Mouse (Mus musculus) G1E (cell line): Measurements from ENCODE around the gene Shroom2. TPM values are rescaled to one million over a fixed set of nuclear protein-coding genes. Genes with fewer than 3 reads are reported as not detected.

Source experiments
- ATAC-seq: 2 replicates; pipeline ENCODE4 v1.8.0; 2016; ENCODE audit warnings: mild to moderate bottlenecking; ENCODE audit not compliant: insufficient number of reproducible peaks, poor library complexity, low FRiP score, severe bottlenecking; ENCODE audit errors: extremely low read depth
- DNase-seq: peaks from one replicate; pipeline ENCODE4 v3.0.0; 2012; ENCODE audit warnings: low spot score
- H3K27me3 ChIP-seq: 2 replicates; pipeline ENCODE4 v1.6.1; 2012; ENCODE audit warnings: mild to moderate bottlenecking, low read length, inconsistent platforms; ENCODE audit not compliant: insufficient read depth
- H3K36me3 ChIP-seq: replicated peaks from 2 replicates; pipeline ENCODE3; 2012; ENCODE audit warnings: mild to moderate bottlenecking, inconsistent platforms
- H3K4me1 ChIP-seq: 2 replicates; pipeline ENCODE4 v1.6.1; 2012; ENCODE audit warnings: low read depth, low read length, inconsistent platforms, mixed read lengths; ENCODE audit not compliant: insufficient read depth
- H3K4me3 ChIP-seq: 2 replicates; pipeline ENCODE4 v1.5.1; 2012; ENCODE audit warnings: low read depth, mild to moderate bottlenecking, inconsistent platforms, low read length, moderate library complexity, mixed read lengths
- H3K9me3 ChIP-seq: replicated peaks from 2 replicates; pipeline ENCODE4 v1.6.1; 2012; ENCODE audit warnings: inconsistent platforms
- CTCF ChIP-seq: IDR thresholded peaks from 2 replicates; pipeline ENCODE4 v1.5.1; 2012; ENCODE audit warnings: low read depth, low read length, inconsistent platforms, mixed read lengths
- GATA1 ChIP-seq: IDR thresholded peaks from 2 replicates; pipeline ENCODE4 v1.6.1; 2012; ENCODE audit warnings: borderline replicate concordance, low read length, inconsistent platforms, mixed read lengths
- GATA2 ChIP-seq: IDR thresholded peaks from 2 replicates; pipeline ENCODE4 v1.6.1; 2012; ENCODE audit warnings: low read depth, low read length, inconsistent platforms, borderline replicate concordance
- POLR2AphosphoS5 ChIP-seq: IDR thresholded peaks from 2 replicates; pipeline ENCODE4 v1.6.1; 2012; ENCODE audit warnings: low read depth, low read length, inconsistent platforms; ENCODE audit not compliant: insufficient replicate concordance
- TAL1 ChIP-seq: conservative IDR thresholded peaks from 2 replicates; pipeline ENCODE4 v1.6.1; 2012; ENCODE audit warnings: low read depth, low read length, inconsistent platforms, mixed read lengths
- polyA plus RNA-seq: library from polyadenylated mRNA; stranded (reverse); fragments of >175 nt; gene quantifications from 2 replicates; pipeline ENCODE4 v1.2.3, GENCODE M21; 2012
- total RNA-seq, 2 experiments: library from RNA; stranded (forward) in 1 of 2; stranded (reverse) in 1 of 2; fragments of 200-1000 nt in 1 of 2; fragments of >200 nt in 1 of 2; fragmentation: Nextera tagmentation in 1 of 2; gene quantifications; 2 replicates each; pipeline ENCODE4 v1.2.3; 2014 to 2017

Shroom2 gene
- total and polyA plus RNA-seq, 3 experiments = 0.05 TPM; not detected in 2

DNA sequence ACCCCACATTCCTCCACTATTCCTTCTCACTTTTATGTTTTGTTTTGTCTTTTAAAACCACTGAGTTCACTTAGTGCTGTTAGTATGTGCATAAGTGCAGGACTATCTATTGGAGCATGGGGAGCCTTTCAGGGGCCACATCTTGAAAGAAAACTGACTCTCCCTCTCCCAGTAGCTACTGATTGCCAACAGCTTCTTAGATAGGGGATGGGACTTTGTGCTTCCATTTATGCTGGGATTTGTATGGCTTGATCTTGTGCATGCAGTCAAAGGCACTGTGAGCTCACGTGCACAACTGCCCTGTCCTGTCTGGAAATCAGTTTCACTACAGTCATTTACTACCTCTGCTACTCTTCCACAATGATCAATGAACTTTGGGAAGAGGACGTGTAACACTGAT lies 147.9 kb downstream of the Shroom2 start:
- Histone ChIP-seq H3K4me3 (no peak overlapping the region), H3K9me3 (no peaks in the 10 kb centered on the region), H3K27me3 (no peaks in the 10 kb centered on the region; the same call in 1 of the 2 replicates), H3K36me3 (no peaks in the 10 kb centered on the region), H3K4me1 (no peaks in the 10 kb centered on the region)
- no peak for ATAC-seq
- no peak for TF ChIP-seq GATA1
- TF ChIP-seq TAL1 = no peak
- TF ChIP-seq POLR2AphosphoS5 = no peak
- TF ChIP-seq CTCF = no peak
- TF ChIP-seq GATA2 = no peak
- no peak for DNase-seq

DNA sequence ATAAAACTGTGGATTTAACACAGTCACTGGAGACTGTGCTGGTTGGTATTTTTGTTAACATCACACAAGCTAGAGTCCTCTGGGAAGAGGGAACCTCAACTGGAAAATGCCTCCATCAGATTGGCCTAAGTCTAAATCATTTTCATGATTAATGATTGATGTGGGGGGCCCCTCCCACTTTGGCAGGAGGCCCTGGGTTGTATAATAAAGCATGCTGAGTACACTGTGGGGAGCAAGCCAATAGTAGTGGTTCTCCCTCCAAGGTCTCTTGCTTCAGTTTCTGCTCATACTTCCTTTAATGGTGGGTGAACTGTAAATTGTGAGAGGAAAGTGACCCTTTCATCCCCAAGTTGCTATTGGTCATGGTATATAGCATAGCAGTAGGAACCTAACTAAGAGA lies 148.3 kb downstream of the Shroom2 start:
- no peak for TF ChIP-seq GATA2
- no peak for TF ChIP-seq GATA1
- TF ChIP-seq POLR2AphosphoS5 = no peak
- no peak for TF ChIP-seq TAL1
- no peak for TF ChIP-seq CTCF
- Histone ChIP-seq H3K36me3 (no peaks in the 10 kb centered on the region), H3K4me3 (no peak overlapping the region), H3K4me1 (no peaks in the 10 kb centered on the region), H3K27me3 (no peaks in the 10 kb centered on the region; the same call in 1 of the 2 replicates), H3K9me3 (no peaks in the 10 kb centered on the region)
- ATAC-seq (no peak), DNase-seq (no peak)

DNA sequence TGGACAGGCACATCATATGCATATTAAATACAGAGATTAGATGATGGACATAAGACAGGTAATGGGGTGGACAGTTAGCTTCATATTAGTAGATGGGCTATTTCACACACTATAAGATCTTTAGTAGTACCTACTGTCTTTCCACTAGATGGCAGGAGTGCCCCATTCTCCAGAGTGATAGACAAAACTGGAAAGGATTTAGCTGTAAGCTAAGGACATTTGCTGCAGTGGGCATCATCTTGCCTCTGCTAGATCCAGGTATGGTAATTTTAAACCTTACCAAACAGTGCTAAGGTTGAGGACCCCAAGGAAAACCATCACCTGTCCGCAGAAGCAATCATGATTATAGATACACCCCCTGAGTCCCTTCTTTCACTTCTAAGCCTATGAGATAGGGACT lies 150.8 kb downstream of the Shroom2 start:
- Histone ChIP-seq H3K4me3 (no peak overlapping the region), H3K27me3 (no peaks in the 10 kb centered on the region; the same call in 1 of the 2 replicates), H3K4me1 (no peaks in the 10 kb centered on the region), H3K9me3 (no peaks in the 10 kb centered on the region), H3K36me3 (no peaks in the 10 kb centered on the region)
- ATAC-seq = no peak
- TF ChIP-seq POLR2AphosphoS5 = no peak
- no peak for TF ChIP-seq CTCF
- TF ChIP-seq GATA1 = no peak
- no peak for DNase-seq

DNA sequence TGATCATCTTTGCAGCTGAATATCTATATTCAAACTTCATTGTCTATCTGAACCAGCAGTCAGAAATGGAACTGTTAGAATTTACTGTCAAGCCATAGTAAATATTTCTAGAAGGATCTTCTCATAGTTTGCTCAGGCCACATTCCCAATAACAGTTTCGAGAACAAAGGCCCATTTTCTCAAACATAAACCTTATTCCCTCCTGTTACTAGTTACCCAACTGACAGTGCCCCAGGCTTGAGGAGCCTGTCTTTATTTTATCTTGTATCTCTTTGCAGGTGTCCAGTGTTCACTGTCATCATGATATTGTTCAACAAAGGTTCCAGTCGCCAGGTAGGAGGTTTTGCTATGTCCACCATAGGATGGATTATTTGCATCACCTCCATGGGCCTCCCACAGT lies 206.2 kb downstream of the Shroom2 start, which contains the start of gene Cldn34a:
Cldn34a (plus strand) TSS at position 301 of the 400 bp plus-strand sequence.
- DNase-seq (no peak), ATAC-seq (no peak)
- Histone ChIP-seq H3K4me3 (no peak within 1 kb of the TSS), H3K27me3 (no peaks in the 10 kb centered on the region), H3K36me3 (no peaks in the 10 kb centered on the region), H3K4me1 (no peaks in the 10 kb centered on the region), H3K9me3 (no peaks in the 10 kb centered on the region)
- no peak for TF ChIP-seq TAL1
- TF ChIP-seq POLR2AphosphoS5 = no peak
- no peak for TF ChIP-seq CTCF
- TF ChIP-seq GATA2 = no peak
- TF ChIP-seq GATA1 = no peak

Other genes starting within 250 kb of the Shroom2 start
- not detected in 2 replicates for gene Cldn34a, start 206.1 kb downstream of the Shroom2 start, total RNA-seq (2014; fragmentation: Nextera tagmentation)
- 0.55 TPM in 1 of 2 replicates, not detected in the other for gene Cldn34a, start 206.1 kb downstream of the Shroom2 start, total RNA-seq (2017)
- not detected in 2 replicates for gene Cldn34a, start 206.1 kb downstream of the Shroom2 start, polyA plus RNA-seq
- not detected in 2 replicates for gene Gpr143, start 12.5 kb upstream of the Shroom2 start, total RNA-seq (2014; fragmentation: Nextera tagmentation)
- gene Gpr143, start 12.5 kb upstream of the Shroom2 start, total RNA-seq (2017) = not detected in 2 replicates
- gene Gpr143, start 12.5 kb upstream of the Shroom2 start, polyA plus RNA-seq = not detected in 2 replicates
- not detected in 2 replicates for gene Usp51, start 237.0 kb upstream of the Shroom2 start, total RNA-seq (2014; fragmentation: Nextera tagmentation)
- gene Usp51, start 237.0 kb upstream of the Shroom2 start, total RNA-seq (2017) = not detected in 2 replicates
- gene Usp51, start 237.0 kb upstream of the Shroom2 start, polyA plus RNA-seq = not detected in 2 replicates